Mouse (Mus musculus) ES-E14 (cell line): ENCODE measurements around the gene Calm3.

ENCODE experiments used
- CHD2 ChIP-seq: IDR thresholded peaks from 2 replicates; pipeline ENCODE4 v1.6.1; 2014; ENCODE audit warnings: mild to moderate bottlenecking, low read depth, low read length, inconsistent platforms
- HCFC1 ChIP-seq: IDR thresholded peaks from 2 replicates; pipeline ENCODE4 v1.6.1; 2012; ENCODE audit warnings: low read length, inconsistent platforms, borderline replicate concordance; ENCODE audit not compliant: insufficient read depth
- MAFK ChIP-seq: IDR thresholded peaks from 2 replicates; pipeline ENCODE4 v1.6.1; 2014; ENCODE audit warnings: mild to moderate bottlenecking, low read depth, low read length, inconsistent platforms; ENCODE audit not compliant: insufficient read depth
- ZNF384 ChIP-seq: IDR thresholded peaks from 2 replicates; pipeline ENCODE4 v1.6.1; 2012; ENCODE audit warnings: low read depth, low read length, inconsistent platforms

- TF ChIP-seq CHD2 (no peak), ZNF384 (no peak), HCFC1 (no peak), MAFK (no peak)
Measured at GRCm38 (mm10) chr7:16944808-16945315, 20.9 kb upstream of the Calm3 start.
